Mouse (Mus musculus) CH12.LX (cell line): ENCODE measurements around the gene Suv39h1.

ENCODE experiments used
- CTCF ChIP-seq, 2 experiments: IDR thresholded peaks in 1 of 2; conservative IDR thresholded peaks in 1 of 2; 2 replicates each; pipeline ENCODE4 v1.5.1; 2011 to 2012; ENCODE audit warnings: low read depth in 2 of 2, low read length in 2 of 2, improper control_type of control experiment in 1 of 2, inconsistent platforms in 1 of 2, mild to moderate bottlenecking in 1 of 2, moderate library complexity in 1 of 2
- E2F4 ChIP-seq: IDR thresholded peaks from 2 replicates; pipeline ENCODE4 v1.6.1; 2011; ENCODE audit warnings: low read depth, low read length, improper control_type of control experiment; ENCODE audit not compliant: insufficient replicate concordance
- EP300 ChIP-seq: IDR thresholded peaks from 2 replicates; pipeline ENCODE4 v1.6.1; 2011; ENCODE audit warnings: low read length, improper control_type of control experiment
- ETS1 ChIP-seq: conservative IDR thresholded peaks from 2 replicates; pipeline ENCODE4 v1.6.1; 2012; ENCODE audit warnings: low read depth, mild to moderate bottlenecking, inconsistent platforms, low read length, improper control_type of control experiment, moderate library complexity
- HCFC1 ChIP-seq: IDR thresholded peaks from 2 replicates; pipeline ENCODE4 v1.6.1; 2012; ENCODE audit warnings: low read depth, mild to moderate bottlenecking, inconsistent platforms, low read length, improper control_type of control experiment
- MAX ChIP-seq: IDR thresholded peaks from 2 replicates; pipeline ENCODE4 v1.6.1; 2011; ENCODE audit warnings: low read length, improper control_type of control experiment
- ZMIZ1 ChIP-seq: IDR thresholded peaks from 2 replicates; pipeline ENCODE4 v1.6.1; 2012; ENCODE audit warnings: low read depth, mild to moderate bottlenecking, inconsistent platforms, low read length, improper control_type of control experiment

DNA sequence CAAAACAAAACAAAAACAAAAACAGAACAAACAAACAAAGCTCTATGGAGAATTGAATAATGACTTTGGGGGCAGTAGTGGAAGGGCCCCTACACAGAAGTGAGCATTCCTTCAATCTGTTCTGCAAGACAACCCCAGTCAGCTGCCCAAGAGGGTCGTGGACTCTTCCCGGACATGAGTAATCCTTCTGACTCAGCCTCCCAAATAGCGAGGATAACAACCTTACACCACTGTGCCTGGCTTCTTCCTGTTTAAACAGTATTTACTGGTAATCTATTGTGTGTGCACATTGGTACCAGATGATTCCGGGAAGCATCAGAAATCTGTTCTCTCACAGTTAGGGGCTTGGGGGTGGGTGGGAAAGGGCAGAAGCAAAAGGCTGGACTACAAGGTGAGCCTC, 47.7 kb downstream of the Suv39h1 start:
- TF ChIP-seq HCFC1: no peak
- no peak for TF ChIP-seq ETS1
- TF ChIP-seq CTCF (conservative IDR thresholded peaks at IDR 0.05 in 1 of 2, IDR thresholded peaks at IDR 0.05 in 1 of 2; ENCODE audit: low read depth in 2 of 2, low read length in 2 of 2): no peak
- TF ChIP-seq EP300: no peak
- TF ChIP-seq ZMIZ1: no peak
- no peak for TF ChIP-seq E2F4
- TF ChIP-seq MAX: no peak
